Mouse (Mus musculus) midbrain, embryonic 14.5 days (tissue): ENCODE data around the gene Hydin. TPM values are rescaled to one million over a fixed set of nuclear protein-coding genes. Genes with fewer than 3 reads are reported as not detected.

Experiments
- ATAC-seq: fragments of 200-750 bp; cut with Nextera tagmentation; 2 replicates; pipeline ENCODE4 v1.8.0; 2017; ENCODE audit warnings: moderate number of reproducible peaks, moderate library complexity; ENCODE audit not compliant: low FRiP score, low TSS enrichment
- DNase-seq: peaks from one replicate; pipeline ENCODE4 v3.0.0-alpha.2; 2015
- H3K27ac ChIP-seq: fragments of 300-500 bp; sonication (generic); replicated peaks from 2 replicates; pipeline ENCODE4 v1.5.1; 2014; ENCODE audit warnings: mild to moderate bottlenecking, low read depth, low read length, moderate library complexity
- H3K27me3 ChIP-seq: fragments of 300-500 bp; sonication (generic); 2 replicates; pipeline ENCODE4 v1.6.1; 2014; ENCODE audit warnings: low read length, control low read depth, mixed read lengths; ENCODE audit not compliant: control insufficient read depth, insufficient read depth
- H3K36me3 ChIP-seq: fragments of 300-500 bp; sonication (generic); 2 replicates; pipeline ENCODE4 v1.6.1; 2014; ENCODE audit warnings: low read length, control low read depth; ENCODE audit not compliant: control insufficient read depth, insufficient read depth
- H3K4me1 ChIP-seq: fragments of 300-500 bp; sonication (generic); 2 replicates; pipeline ENCODE4 v1.6.1; 2014; ENCODE audit warnings: mild to moderate bottlenecking, antibody characterized with exemption, low read length, control low read depth; ENCODE audit not compliant: control insufficient read depth, insufficient read depth
- H3K4me2 ChIP-seq: fragments of 300-500 bp; sonication (generic); 2 replicates; pipeline ENCODE4 v1.6.1; 2014; ENCODE audit warnings: mild to moderate bottlenecking, low read length, moderate library complexity
- H3K4me3 ChIP-seq: fragments of 300-500 bp; sonication (generic); replicated peaks from 2 replicates; pipeline ENCODE4 v1.5.1; 2014; ENCODE audit warnings: low read depth, low read length
- H3K9ac ChIP-seq: fragments of 300-500 bp; sonication (generic); replicated peaks from 2 replicates; pipeline ENCODE4 v1.6.1; 2014; ENCODE audit warnings: mild to moderate bottlenecking, low read length, moderate library complexity
- H3K9me3 ChIP-seq: fragments of 300-500 bp; sonication (generic); 2 replicates; pipeline ENCODE4 v1.6.1; 2016; ENCODE audit warnings: low read length, control low read depth, mixed read lengths; ENCODE audit not compliant: control insufficient read depth
- WGBS: fragments of 180-500 bp; shearing (Covaris S2); extraction: QIAGEN DNeasy Blood & Tissue Kit; methylation state at CpG from one replicate; pipeline ENCODE4 v1.1.7; 2014; 5-methylcytosine and 5-hydroxymethylcytosine counted together
- polyA plus RNA-seq: library from polyadenylated mRNA; unstranded; fragments of >200 nt; fragmentation: Nextera tagmentation; extraction: Ambion mirVana; gene quantifications from 2 replicates; pipeline ENCODE4 v1.2.1, GENCODE M21; 2014

Hydin gene
- polyA plus RNA-seq, 1 experiment from 2014 or later = 0.14 TPM

DNA sequence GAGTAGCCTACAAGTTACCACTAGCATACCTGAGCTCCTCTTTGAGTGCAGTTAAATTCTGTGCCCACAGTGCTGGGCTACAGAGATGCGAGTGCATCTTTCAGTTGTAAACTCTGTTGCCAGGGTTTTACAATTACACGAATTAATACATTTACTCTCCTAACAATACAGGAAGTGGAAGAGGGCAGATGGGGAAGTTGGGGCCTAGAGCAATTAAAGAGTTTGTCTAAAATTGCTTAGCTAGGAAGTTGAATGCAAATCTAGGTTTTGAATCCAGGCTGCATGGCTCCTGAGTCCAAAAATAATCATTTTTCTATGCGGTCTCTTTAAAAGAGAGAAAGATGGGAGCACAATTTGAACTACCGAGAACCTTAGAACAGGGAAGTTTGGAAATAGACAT lies 128.9 kb downstream of the Hydin start:
- H3K4me1 ChIP-seq = no peaks in the 10 kb centered on the region
- no peaks in the 10 kb centered on the region for H3K9me3 ChIP-seq
- ATAC-seq (no peak), DNase-seq (no peak)
- WGBS = 92% methylated on average over 4 of the region's 4 CpGs
- no peak overlapping the region for H3K4me3 ChIP-seq
- H3K36me3 ChIP-seq = no peaks in the 10 kb centered on the region
- no peaks in the 10 kb centered on the region for H3K27me3 ChIP-seq
- no peak overlapping the region for H3K9ac ChIP-seq
- no peak overlapping the region for H3K27ac ChIP-seq
- H3K4me2 ChIP-seq = no peak overlapping the region

DNA sequence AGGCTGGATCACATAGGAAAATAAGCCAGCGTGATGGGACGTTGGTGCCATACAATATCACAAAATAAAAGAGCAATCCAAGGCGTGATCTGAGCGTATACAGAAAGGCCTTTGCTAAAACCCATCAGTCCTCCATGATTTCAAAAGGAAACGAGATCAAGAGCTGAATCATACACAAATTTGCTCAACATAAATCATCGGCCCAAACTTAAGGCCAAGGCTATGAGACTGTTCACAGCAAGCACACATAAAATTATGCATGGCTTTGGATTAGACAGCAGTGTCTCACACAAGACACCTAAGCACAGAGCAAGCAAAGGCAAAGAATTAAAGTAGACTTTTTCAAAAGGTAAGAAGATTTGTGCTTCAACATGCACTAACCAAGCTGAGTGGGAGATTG lies 133.8 kb downstream of the Hydin start:
- no peak overlapping the region for H3K9ac ChIP-seq
- no peaks in the 10 kb centered on the region for H3K4me1 ChIP-seq
- H3K9me3 ChIP-seq = no peaks in the 10 kb centered on the region
- WGBS = 92% methylated on average over 6 of the region's 6 CpGs
- no peak for DNase-seq
- H3K4me2 ChIP-seq = no peak overlapping the region
- H3K36me3 ChIP-seq = no peaks in the 10 kb centered on the region
- ATAC-seq = no peak
- H3K27me3 ChIP-seq = no peaks in the 10 kb centered on the region
- H3K27ac ChIP-seq = no peak overlapping the region
- no peak overlapping the region for H3K4me3 ChIP-seq

GRCm38 (mm10) chr8:110402311-110402710 lies 135.5 kb downstream of the Hydin start:
- Histone ChIP-seq H3K27ac (no peak overlapping the region), H3K4me1 (no peaks in the 10 kb centered on the region), H3K27me3 (no peaks in the 10 kb centered on the region), H3K9me3 (no peaks in the 10 kb centered on the region), H3K36me3 (no peaks in the 10 kb centered on the region), H3K4me3 (no peak overlapping the region), H3K9ac (no peak overlapping the region), H3K4me2 (no peak overlapping the region)
- WGBS = 87% methylated on average over 6 of the region's 6 CpGs
- DNase-seq = no peak
- ATAC-seq = no peak

- H3K4me3 ChIP-seq = no peak overlapping the region
- H3K27me3 ChIP-seq = no peaks in the 10 kb centered on the region
- H3K27ac ChIP-seq = no peak overlapping the region
- H3K36me3 ChIP-seq = no peaks in the 10 kb centered on the region
- no peak overlapping the region for H3K4me2 ChIP-seq
- DNase-seq = no peak
- 87% methylated on average over 3 of the region's 3 CpGs for WGBS
- no peaks in the 10 kb centered on the region for H3K9me3 ChIP-seq
- no peak overlapping the region for H3K9ac ChIP-seq
- no peak for ATAC-seq
- H3K4me1 ChIP-seq = no peaks in the 10 kb centered on the region
Observed at GRCm38 (mm10) chr8:110404516-110404915, 137.7 kb downstream of the Hydin start.

DNA sequence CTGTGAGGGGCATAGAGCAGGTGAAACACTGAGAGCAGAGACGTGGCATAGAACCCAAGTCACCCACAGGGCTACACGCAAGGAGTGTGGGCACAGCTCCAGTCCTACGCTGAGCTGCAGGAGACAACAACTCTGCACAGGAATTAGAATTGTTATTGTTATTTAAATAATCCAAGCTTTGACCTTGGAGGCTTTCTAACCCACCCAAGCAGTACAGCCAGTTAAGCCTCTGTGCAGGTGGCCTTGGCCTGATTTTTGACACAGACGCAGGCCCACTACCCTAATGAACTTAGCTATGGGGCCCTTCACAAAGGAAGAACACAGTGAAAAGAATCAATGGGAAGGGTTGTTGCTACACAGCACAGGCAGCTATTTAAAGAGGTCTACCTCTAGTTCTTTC lies 148.3 kb downstream of the Hydin start:
- no peak for DNase-seq
- Histone ChIP-seq H3K9ac (no peak overlapping the region), H3K9me3 (no peaks in the 10 kb centered on the region), H3K36me3 (no peaks in the 10 kb centered on the region), H3K27ac (no peak overlapping the region), H3K27me3 (no peaks in the 10 kb centered on the region), H3K4me3 (no peak overlapping the region), H3K4me2 (no peak overlapping the region), H3K4me1 (no peaks in the 10 kb centered on the region)
- 40% methylated on average over 4 of the region's 4 CpGs for WGBS
- ATAC-seq = no peak

DNA sequence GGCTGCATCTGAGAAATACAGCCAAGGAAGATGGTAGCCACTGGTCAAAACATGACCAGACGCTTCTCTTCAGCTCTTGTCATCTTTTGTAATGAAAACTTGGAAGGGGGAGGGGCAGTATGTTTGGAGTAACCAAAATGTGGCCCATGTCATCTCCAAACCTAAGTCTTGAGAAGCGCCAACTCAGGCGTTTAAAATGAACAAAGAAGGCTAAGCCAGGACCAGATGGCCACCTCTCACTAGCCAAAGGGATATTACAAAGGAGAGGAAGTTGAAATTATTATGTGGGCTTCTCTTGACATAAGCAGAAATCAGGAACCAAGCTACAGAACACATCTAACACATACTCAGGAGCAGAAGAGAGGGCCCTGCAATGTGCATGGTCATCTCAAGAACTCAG lies 150.2 kb downstream of the Hydin start:
- no peaks in the 10 kb centered on the region for H3K36me3 ChIP-seq
- 92% methylated on average over 3 of the region's 3 CpGs for WGBS
- H3K27ac ChIP-seq = no peak overlapping the region
- H3K4me2 ChIP-seq = no peak overlapping the region
- H3K4me3 ChIP-seq = no peak overlapping the region
- H3K4me1 ChIP-seq = no peaks in the 10 kb centered on the region
- no peak for ATAC-seq
- no peaks in the 10 kb centered on the region for H3K27me3 ChIP-seq
- no peak overlapping the region for H3K9ac ChIP-seq
- no peaks in the 10 kb centered on the region for H3K9me3 ChIP-seq
- DNase-seq = no peak

DNA sequence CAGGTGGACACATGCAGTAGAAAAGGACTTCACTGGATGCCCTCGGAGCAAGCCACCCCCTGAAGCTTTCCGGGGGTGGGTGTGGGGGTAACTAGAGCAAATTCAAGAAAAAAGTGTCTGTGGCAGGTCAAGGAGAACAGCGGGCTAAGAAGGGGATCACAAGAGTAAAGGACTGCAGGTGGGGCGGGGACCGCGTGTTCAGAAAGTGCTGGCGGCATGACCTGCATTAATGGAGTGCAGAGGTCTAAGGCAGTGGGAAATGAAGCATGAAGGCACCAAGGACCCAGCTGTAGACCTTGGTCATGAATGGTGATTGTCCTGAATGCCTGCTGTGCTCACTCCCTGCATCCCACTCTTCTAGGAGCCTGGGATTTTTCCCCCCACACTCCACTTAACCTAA lies 151.0 kb downstream of the Hydin start:
- no peak for DNase-seq
- no peaks in the 10 kb centered on the region for H3K36me3 ChIP-seq
- no peaks in the 10 kb centered on the region for H3K9me3 ChIP-seq
- no peaks in the 10 kb centered on the region for H3K4me1 ChIP-seq
- no peaks in the 10 kb centered on the region for H3K27me3 ChIP-seq
- ATAC-seq = no peak
- H3K27ac ChIP-seq = no peak overlapping the region
- H3K9ac ChIP-seq = no peak overlapping the region
- no peak overlapping the region for H3K4me3 ChIP-seq
- no peak overlapping the region for H3K4me2 ChIP-seq
- 74% methylated on average over 7 of the region's 7 CpGs for WGBS

- H3K4me1 ChIP-seq = no peaks in the 10 kb centered on the region
- no peak overlapping the region for H3K4me3 ChIP-seq
- no peaks in the 10 kb centered on the region for H3K9me3 ChIP-seq
- 91% methylated on average over 5 of the region's 5 CpGs for WGBS
- H3K27ac ChIP-seq = no peak overlapping the region
- no peak for DNase-seq
- no peak overlapping the region for H3K4me2 ChIP-seq
- no peaks in the 10 kb centered on the region for H3K27me3 ChIP-seq
- no peak overlapping the region for H3K9ac ChIP-seq
- H3K36me3 ChIP-seq = no peaks in the 10 kb centered on the region
- no peak for ATAC-seq
Observed at GRCm38 (mm10) chr8:110419711-110420110, 152.9 kb downstream of the Hydin start.

DNA sequence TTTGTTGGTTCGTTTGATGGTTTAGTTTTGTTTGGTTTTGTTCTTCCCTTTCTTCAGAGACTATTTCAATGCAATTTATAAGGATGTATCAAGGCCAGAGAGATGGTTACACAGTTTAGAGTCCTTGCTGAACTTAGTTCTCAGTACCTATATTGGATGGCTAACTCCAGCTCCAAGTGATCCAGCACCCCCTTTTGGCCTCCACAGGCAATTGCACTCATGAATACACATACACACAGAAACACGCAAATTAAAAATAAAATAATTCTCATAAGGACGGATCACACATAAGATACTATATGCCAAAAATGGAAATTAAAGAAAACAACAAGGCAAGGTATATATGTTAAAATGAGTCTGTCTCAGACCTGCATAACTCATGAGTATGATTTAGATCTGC lies 153.4 kb downstream of the Hydin start:
- WGBS = 91% methylated on average over 3 of the region's 3 CpGs
- Histone ChIP-seq H3K4me2 (no peak overlapping the region), H3K27ac (no peak overlapping the region), H3K36me3 (no peaks in the 10 kb centered on the region), H3K9me3 (no peaks in the 10 kb centered on the region), H3K4me3 (no peak overlapping the region), H3K9ac (no peak overlapping the region), H3K4me1 (no peaks in the 10 kb centered on the region), H3K27me3 (no peaks in the 10 kb centered on the region)
- no peak for DNase-seq
- ATAC-seq = no peak
